Mouse (Mus musculus): ENCODE data around the gene Acot5. TPM values are rescaled to one million over a fixed set of nuclear protein-coding genes. Genes with fewer than 3 reads are reported as not detected.
A peak's percentile ranks its signal among the peaks of the same experiment; 100 is the strongest.
"Not testable (repeated sequence)": the region's sequence is repeated elsewhere in the genome, so short reads cannot be mapped to it uniquely, and the experiment has no call there.

The Acot5 gene
- 0.14 TPM in 1 of 2 replicates, not detected in the other for polyA plus RNA-seq (2015; fragmentation: Nextera tagmentation; extraction: Ambion mirVana)

DNA sequence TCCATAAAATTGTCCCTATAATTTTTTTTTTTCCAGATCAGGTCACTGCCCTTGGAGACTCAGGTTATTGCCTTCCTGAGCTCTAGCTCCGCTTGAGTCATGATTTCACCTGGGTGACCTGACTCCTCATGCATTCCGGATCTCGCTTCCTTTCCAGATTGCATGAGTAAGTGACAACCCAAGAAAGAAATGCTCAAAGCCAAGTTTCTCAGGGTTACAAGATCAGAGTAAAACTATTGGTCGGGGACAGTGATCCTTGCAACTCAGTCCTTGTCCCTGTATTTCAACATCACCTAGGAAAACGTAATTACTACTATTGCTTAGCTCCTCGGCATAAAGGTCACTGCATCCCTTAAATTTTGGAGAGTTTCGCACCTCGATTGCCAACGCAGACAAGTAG is at the start of gene Acot5:
Gene Acot5 (plus strand): TSS at position 340 of the 400 bp plus-strand sequence.
- Histone ChIP-seq H3K27ac (no peak within 1 kb of the TSS), H3K4me3 (replicated peaks) (peak within 1 kb of the TSS; percentile 40), H3K4me2 (peak within 1 kb of the TSS; percentile 69), H3K4me1 (no peaks in the 10 kb centered on the region; the same call in 1 of the 2 replicates), H3K36me3 (no peaks in the 10 kb centered on the region), H3K9ac (no peak within 1 kb of the TSS), H3K27me3 (replicated peaks) (peaks cover 25% of the 10 kb centered on the region), H3K9me3 (no peaks in the 10 kb centered on the region)
- WGBS = 55% methylated on average over 9 of the region's 9 CpGs
- ATAC-seq (ENCODE audit: insufficient read depth, low FRiP score, low read depth) = no peak

DNA sequence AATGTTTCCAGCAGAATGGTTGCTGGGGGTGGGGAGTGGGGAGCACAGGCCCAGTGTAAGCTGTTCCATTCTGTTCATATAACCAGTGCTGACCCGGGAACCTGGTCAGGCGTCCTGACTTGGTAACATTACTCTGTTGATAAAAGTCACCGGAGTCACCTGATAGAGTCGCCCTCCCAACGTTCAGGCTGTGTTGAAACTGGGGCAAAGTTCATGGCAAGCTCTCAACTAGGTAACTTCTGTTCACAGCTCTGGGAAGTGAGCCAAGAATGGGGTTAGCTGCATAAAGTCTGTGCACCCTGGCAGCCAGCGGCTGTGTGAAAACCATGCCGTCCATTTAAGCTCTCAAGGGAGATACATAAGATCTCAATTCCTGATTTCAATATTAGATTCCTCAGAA is 48.6 kb upstream of the Acot5 start:
- H3K27me3 ChIP-seq (replicated peaks); H3K4me3 ChIP-seq (replicated peaks); H3K36me3 ChIP-seq; H3K4me1 ChIP-seq; H3K4me2 ChIP-seq; H3K27ac ChIP-seq; H3K9me3 ChIP-seq; H3K9ac ChIP-seq: not testable (repeated sequence)
- peak; percentile 89 for ATAC-seq (ENCODE audit: insufficient read depth, low FRiP score, low read depth)
- WGBS = 29% methylated on average over 7 of the region's 7 CpGs

DNA sequence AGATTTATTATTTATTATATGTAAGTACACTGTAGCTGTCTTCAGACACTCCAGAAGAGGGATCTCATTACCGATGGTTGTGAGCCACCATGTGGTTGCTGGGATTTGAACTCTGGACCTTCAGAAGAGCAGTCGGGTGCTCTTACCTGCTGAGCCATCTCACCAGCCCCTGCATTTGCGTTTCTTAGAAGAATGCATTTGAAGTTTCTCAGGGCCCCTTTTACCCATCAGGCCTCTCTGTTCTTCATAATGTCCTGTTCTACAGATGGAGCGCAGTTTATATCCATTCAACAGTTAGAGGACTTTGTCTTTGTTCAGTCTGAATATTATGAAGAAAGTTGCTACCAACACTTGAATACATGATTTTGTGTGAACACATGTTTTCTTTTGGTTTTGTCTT is 46.9 kb upstream of the Acot5 start:
- 90% methylated on average over 4 of the region's 4 CpGs for WGBS
- H3K4me2 ChIP-seq; H3K9me3 ChIP-seq; H3K36me3 ChIP-seq; H3K27ac ChIP-seq; H3K27me3 ChIP-seq (replicated peaks); H3K4me3 ChIP-seq (replicated peaks); H3K9ac ChIP-seq; ATAC-seq (ENCODE audit: insufficient read depth, low FRiP score, low read depth); H3K4me1 ChIP-seq: not testable (repeated sequence)

DNA sequence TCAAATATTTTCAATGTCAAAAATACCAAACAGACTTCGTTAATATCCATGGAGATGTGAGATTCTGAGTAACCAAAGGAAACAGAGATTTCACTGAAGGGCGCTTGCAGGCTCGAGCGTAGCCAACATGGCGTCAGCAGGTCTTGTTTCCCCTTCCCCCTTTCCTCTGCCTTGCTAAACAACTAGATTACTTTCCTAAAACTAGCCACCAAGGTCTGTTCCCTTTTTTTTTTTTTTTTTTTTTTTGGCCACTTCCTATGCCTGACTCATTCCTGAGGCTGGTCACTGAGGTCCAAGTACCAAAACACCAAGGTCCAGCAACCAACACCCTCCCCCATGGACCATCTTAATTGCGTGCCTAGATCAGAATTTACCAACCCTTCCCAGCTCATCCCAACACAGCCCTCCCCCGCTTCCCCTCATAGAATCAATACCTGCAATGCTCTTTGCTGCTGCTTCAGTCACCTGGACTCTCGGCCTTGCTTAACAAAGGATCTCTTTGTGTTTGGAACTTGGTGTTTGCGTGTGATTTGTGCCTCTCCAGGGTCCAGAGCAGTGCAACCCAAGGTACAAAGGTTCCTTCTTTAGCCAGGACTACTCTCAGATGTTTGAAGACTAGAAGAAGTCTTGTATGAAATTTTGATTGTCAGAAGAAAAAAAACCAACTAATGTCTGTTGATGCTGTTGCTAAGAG is 45.9 kb upstream of the Acot5 start:
- H3K36me3 ChIP-seq = no peaks in the 10 kb centered on the region
- H3K4me2 ChIP-seq = no peak overlapping the region
- H3K27ac ChIP-seq = no peak overlapping the region
- H3K4me3 ChIP-seq (replicated peaks) = no peak overlapping the region
- no peaks in the 10 kb centered on the region for H3K9me3 ChIP-seq
- no peaks in the 10 kb centered on the region for H3K27me3 ChIP-seq (replicated peaks)
- WGBS = 78% methylated on average over 9 of the region's 9 CpGs
- peak; percentile 51; the same call in 1 of the 2 replicates for ATAC-seq (ENCODE audit: insufficient read depth, low FRiP score, low read depth)
- no peaks in the 10 kb centered on the region for H3K4me1 ChIP-seq
- H3K9ac ChIP-seq = no peak overlapping the region

DNA sequence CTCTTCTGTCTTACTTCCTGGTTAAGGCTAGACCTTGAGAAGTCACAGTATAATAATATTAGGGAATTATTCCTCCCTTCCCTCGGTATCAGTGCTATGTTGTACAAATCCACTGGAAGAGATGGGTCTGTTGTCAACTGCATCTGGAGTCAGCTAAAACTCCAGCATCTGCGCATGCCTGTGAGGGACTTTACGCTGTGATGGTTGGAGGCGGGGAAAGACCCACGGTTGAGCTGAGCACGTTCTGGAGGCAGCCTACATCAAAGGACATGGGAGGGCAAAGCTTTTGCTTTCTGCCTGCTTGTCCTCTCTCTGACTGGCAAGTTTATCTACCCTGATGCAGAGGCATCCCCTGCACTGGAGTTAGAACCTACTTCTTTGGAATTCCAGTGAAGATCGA is 43.2 kb upstream of the Acot5 start:
- no peaks in the 10 kb centered on the region for H3K4me1 ChIP-seq
- ATAC-seq (ENCODE audit: insufficient read depth, low FRiP score, low read depth) = no peak
- no peak overlapping the region for H3K27ac ChIP-seq
- no peaks in the 10 kb centered on the region for H3K9me3 ChIP-seq
- WGBS = 79% methylated on average over 7 of the region's 7 CpGs
- no peaks in the 10 kb centered on the region for H3K36me3 ChIP-seq
- no peak overlapping the region for H3K4me2 ChIP-seq
- no peaks in the 10 kb centered on the region for H3K27me3 ChIP-seq (replicated peaks)
- no peak overlapping the region for H3K9ac ChIP-seq
- no peak overlapping the region for H3K4me3 ChIP-seq (replicated peaks)

DNA sequence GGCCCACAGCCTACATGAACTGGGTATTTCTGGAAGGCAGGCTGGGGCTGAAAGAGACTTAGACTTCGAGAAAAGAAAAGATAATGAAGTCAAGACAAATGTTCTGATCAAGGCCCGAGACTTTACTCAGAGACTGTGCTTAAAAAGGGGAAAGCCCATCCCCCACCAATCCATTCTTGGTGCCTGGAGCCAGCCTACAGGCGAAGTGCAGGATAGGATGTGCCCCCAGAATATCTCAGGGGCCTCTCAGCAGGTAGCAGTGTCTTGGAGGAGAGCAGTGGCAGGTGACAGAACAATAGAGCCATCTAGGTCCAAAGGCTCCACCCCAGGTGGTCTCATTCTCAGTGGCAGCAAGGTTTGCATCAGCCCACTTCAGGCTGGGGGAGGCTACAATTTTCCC is 40.8 kb upstream of the Acot5 start:
- not testable (repeated sequence) for H3K27ac ChIP-seq; H3K9me3 ChIP-seq; H3K36me3 ChIP-seq; H3K9ac ChIP-seq; H3K4me3 ChIP-seq (replicated peaks); H3K4me1 ChIP-seq; ATAC-seq (ENCODE audit: insufficient read depth, low FRiP score, low read depth); H3K4me2 ChIP-seq; H3K27me3 ChIP-seq (replicated peaks)
- WGBS = 69% methylated on average over 3 of the region's 3 CpGs

DNA sequence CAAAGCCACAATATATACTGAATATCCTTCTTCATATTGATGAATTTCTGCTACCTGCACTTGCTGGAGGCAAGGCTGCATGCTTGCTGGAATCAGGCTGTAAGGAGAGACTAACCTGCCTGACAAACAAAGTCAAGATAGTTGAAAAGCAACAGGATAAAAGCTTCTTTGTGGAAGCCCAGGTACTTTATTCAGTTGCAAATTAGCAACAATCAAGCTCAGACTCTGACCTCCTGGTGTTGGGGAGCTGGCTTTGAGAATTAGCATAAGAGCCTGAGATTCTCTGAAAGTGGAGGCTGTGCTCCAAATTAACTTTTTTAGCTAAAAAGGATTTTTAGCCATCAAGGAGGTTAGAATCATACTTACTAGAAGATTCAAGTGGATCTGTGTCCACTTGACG is 40.1 kb upstream of the Acot5 start:
- not testable (repeated sequence) for H3K27ac ChIP-seq; H3K9ac ChIP-seq; H3K9me3 ChIP-seq; H3K27me3 ChIP-seq (replicated peaks); ATAC-seq (ENCODE audit: insufficient read depth, low FRiP score, low read depth); H3K36me3 ChIP-seq; H3K4me3 ChIP-seq (replicated peaks); H3K4me2 ChIP-seq; H3K4me1 ChIP-seq
- 91% methylated on average over 1 of the region's 1 CpGs for WGBS

DNA sequence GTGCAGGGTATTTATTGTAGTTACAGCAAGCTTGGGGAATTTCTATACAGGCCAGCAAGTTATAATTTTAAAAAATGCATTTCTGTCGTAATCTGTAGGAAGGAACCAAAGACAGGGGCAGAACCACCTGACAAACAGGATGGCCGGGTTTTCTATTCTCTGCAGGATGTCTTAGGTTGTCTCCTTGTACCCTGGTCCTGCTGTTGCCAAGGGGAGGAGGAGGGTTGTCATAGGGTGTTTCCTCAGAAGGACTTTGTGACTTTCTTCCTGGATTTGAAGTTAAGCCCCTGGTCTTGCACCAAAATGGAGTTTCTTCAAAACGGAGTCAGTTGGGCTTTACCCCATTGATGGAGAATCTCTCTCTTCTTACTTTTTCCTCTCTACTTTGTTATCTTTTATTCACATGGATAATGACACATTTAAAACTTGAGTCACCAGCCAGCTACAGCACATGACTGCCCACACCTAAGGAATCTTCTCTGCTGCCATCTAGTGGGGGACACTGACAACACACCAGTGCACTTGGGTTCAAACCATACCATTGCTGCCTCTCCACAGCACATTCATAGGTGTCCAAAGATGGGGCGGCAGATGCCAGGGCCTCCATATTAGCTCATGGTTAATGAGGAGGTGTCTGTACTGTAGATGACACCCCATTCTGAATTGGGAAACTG is 38.3 kb upstream of the Acot5 start:
- H3K27ac ChIP-seq = no peak overlapping the region
- no peaks in the 10 kb centered on the region for H3K36me3 ChIP-seq
- no peaks in the 10 kb centered on the region for H3K27me3 ChIP-seq (replicated peaks)
- no peak overlapping the region for H3K4me2 ChIP-seq
- no peak overlapping the region for H3K9ac ChIP-seq
- ATAC-seq (ENCODE audit: insufficient read depth, low FRiP score, low read depth) = 0 out of 2 replicates have a peak, but pooled peaks have one; percentile 39
- H3K4me3 ChIP-seq (replicated peaks) = no peak overlapping the region
- no peaks in the 10 kb centered on the region for H3K4me1 ChIP-seq
- 58% methylated on average over 4 of the region's 4 CpGs for WGBS
- no peaks in the 10 kb centered on the region for H3K9me3 ChIP-seq

DNA sequence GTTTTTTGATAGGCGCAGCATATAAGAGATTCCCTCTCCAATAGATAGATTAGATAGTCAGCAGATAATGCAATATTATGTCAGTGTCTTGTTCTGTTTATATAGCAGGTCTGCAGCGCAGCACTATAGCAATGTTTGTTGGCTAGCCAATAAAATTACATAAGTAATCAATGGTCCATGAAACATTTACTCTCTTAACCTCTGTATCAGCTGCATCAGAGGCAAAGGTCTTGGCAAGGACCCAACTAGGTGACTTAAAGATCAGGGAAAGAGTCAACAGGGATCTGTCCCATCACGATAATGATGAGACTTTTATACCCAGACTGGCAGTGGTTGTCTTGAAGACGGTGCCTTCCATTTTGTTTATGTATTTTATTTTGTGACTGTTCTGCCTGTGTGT is 36.3 kb upstream of the Acot5 start:
- Histone ChIP-seq H3K9ac (no peak overlapping the region), H3K4me2 (no peak overlapping the region), H3K27ac (no peak overlapping the region), H3K27me3 (replicated peaks) (no peaks in the 10 kb centered on the region), H3K4me3 (replicated peaks) (no peak overlapping the region), H3K4me1 (no peaks in the 10 kb centered on the region), H3K9me3 (no peaks in the 10 kb centered on the region), H3K36me3 (no peaks in the 10 kb centered on the region)
- WGBS = 84% methylated on average over 4 of the region's 4 CpGs
- ATAC-seq (ENCODE audit: insufficient read depth, low FRiP score, low read depth) = no peak

DNA sequence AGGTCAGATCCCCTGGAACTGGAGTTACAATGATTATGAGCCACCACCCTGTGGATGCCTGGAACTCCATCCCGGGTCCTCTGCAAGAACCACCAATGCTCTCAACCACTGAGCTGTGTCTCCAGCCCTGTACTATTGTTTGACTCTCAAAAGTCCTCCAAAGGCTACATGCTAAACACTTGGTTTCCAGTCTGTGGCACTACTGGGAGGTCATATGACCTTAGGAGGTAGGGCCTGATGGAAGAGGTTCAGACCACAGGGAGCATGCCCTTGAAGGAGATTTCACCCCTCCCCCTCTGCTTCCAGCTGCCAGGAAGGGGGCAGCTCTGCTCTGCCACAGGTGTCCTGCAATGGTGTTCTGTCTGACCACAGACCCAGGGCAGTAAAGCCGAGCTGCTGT is 35.8 kb upstream of the Acot5 start:
- WGBS = 74% methylated on average over 2 of the region's 2 CpGs

DNA sequence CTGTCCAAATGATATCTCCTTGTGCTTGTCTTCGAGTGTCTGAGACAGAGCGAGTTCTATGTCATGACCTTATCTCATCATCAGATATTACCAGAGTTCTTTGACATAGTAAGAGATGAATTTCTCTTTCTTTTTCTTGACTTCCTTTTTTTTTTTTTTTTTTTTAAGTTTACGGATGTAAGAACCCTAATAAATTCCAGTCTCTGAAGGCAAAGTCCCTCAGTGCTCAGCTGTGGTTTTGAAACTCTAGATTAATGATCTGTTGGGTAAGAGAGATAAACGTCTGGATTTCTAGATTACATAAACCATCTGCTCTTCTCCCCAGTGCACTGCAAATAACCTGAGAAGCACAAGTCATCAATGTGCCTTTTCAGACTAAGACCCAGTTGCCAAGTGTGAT is 35.0 kb upstream of the Acot5 start:
- ATAC-seq (ENCODE audit: insufficient read depth, low FRiP score, low read depth) = no peak

More for the DNA sequence above, 35.8 kb upstream of the Acot5 start:
- H3K4me2 ChIP-seq; H3K36me3 ChIP-seq; H3K27ac ChIP-seq; H3K9ac ChIP-seq; H3K27me3 ChIP-seq (replicated peaks); H3K4me1 ChIP-seq; H3K4me3 ChIP-seq (replicated peaks); ATAC-seq (ENCODE audit: insufficient read depth, low FRiP score, low read depth); H3K9me3 ChIP-seq: not testable (repeated sequence)

DNA sequence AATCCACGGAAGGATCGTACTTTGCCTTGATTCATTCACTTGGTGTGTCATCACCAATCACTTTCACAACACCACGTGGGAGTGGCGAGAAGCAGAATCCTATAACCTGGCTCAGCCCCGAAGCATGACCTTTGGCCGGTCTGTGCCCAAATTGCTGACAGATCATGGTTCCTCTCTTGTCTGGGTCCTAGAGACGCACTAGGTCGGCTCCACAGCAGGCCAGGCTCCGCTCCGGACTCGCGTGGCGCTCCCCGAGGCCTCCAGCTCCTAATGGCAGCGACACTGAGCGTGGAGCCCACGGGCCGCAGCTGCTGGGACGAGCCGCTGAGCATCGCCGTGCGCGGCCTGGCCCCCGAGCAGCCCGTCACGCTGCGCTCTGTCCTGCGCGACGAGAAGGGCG is 30.9 kb upstream of the Acot5 start, which contains the start of gene Acot4:
Gene Acot4 (plus strand): TSS at position 139 of the 400 bp plus-strand sequence.
- not testable (repeated sequence) for H3K27me3 ChIP-seq (replicated peaks); H3K36me3 ChIP-seq; H3K27ac ChIP-seq; H3K4me1 ChIP-seq; ATAC-seq (ENCODE audit: insufficient read depth, low FRiP score, low read depth); H3K9me3 ChIP-seq
- 8% methylated on average over 32 of the region's 32 CpGs for WGBS
- H3K9ac ChIP-seq = 0 out of 2 replicates have a peak within 1 kb of the TSS, but pooled peaks have one; percentile 25
- peak within 1 kb of the TSS; percentile 71 for H3K4me2 ChIP-seq
- peak within 1 kb of the TSS; percentile 48 for H3K4me3 ChIP-seq (replicated peaks)

More for the DNA sequence above, 35.0 kb upstream of the Acot5 start:
- Histone ChIP-seq H3K27ac (no peak overlapping the region), H3K4me3 (replicated peaks) (no peak overlapping the region), H3K4me1 (no peaks in the 10 kb centered on the region), H3K4me2 (no peak overlapping the region), H3K27me3 (replicated peaks) (no peaks in the 10 kb centered on the region), H3K36me3 (no peaks in the 10 kb centered on the region), H3K9ac (no peak overlapping the region), H3K9me3 (no peaks in the 10 kb centered on the region)
- 29% methylated on average over 4 of the region's 4 CpGs for WGBS

Measured in stomach, embryonic 15.5 days (tissue).